16 mouse cellular contexts compared by ENCODE assay signal in the genomic region with DNA sequence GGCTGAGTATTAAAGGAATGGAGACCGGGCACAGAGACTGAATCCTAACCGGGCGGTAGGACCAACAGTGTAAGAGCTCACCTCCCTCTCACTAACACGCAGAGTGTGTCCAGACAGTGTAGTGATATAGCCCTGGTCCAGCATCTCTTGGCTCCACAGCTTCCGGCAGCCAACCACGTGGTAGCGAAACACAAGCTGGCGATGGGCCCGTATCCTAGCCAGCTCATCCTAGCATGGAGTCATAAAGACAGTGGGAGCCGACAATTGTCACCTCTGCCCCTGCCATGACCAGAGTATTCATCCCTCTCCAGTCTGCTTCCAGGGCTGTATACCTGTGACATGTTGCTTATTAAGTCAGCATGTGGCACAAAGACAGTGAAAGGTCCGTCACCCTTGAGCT.
"Had no signal": no experiment of that assay in that cellular context is flagged by ENCODE, and none has a peak within 500 bp of the region (broad histone marks: within the 10 kb centered on the region; RNA-seq: fewer than 3 reads in every experiment).

No protein-coding gene starts in this region.

- DNase-seq: heart, postnatal 10 days; heart, postnatal 14 days; heart, postnatal 36 days; heart, postnatal 4 days; kidney, adult 11 months; kidney, adult 18-20 months; kidney, adult 2 months; kidney, adult 8-10 months; kidney, adult 9 months; kidney, postnatal 10 days; kidney, postnatal 14 days; kidney, postnatal 25 days; kidney, postnatal 36 days; kidney, postnatal 4 days; layer of hippocampus, adult 9-11 months; layer of hippocampus, postnatal 36 days had no signal
